8 mouse cellular contexts compared by ENCODE assay signal in the genomic region with DNA sequence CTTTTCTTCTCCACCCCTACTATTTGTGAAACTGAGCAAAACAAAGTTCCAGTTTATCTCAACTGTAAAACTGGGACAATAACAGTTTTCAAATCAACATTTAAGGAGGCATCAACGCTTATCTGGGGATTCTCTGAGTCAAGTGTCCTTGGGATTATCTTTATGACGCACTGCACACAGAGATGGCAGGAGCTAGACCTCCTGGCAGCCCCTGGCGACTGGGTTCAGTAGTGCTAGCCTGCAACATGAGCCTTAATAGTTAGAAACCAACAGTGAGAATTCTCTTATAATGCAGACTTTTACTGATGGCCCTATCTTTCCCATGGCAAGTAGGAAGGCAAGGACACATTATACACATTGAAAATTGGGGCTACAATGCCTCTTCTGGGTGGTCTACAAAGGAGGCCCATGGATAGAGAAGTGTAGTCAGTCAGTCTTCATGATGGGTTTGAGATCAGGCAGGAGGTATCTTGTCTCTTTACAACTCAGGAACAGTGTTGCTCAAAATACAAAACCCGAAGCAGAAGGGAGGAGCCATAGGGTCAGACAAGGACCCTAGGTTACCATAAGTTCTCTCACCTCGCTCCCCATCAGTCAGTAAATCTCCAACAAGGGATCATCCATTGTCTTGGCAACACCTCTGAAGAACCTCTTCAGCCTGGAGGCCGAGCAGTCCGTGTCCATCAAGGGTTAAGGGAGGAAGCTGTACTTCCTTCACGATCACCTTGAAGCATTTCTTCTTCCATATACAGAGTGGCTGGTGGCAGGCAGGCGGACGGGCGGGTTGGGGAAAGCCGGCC. TPM values are rescaled to one million over a fixed set of nuclear protein-coding genes. Genes with fewer than 3 reads are reported as not detected.
DNase-seq lines count a peak whose midpoint lies in the region; ATAC-seq and TF ChIP-seq lines count a peak whose summit lies in the region.

No protein-coding gene starts in this region.

- H3K9ac ChIP-seq in midbrain, postnatal 0 days (replicated peaks; ENCODE audit: low read length, poor library complexity, severe bottlenecking), result peak overlapping the region; percentile 83

- peak; percentile 48 for TF ChIP-seq CTCF in midbrain, postnatal 0 days (IDR thresholded peaks at IDR 0.05)

- no peaks in the 10 kb centered on the region for H3K36me3 ChIP-seq in midbrain, postnatal 0 days (ENCODE audit: insufficient read depth, low read length)

- no peaks in the 10 kb centered on the region for H3K9me3 ChIP-seq in midbrain, postnatal 0 days (ENCODE audit: low read length)

- intact Hi-C loops in left cerebral cortex, postnatal 36 days (cut with DNase I), result no loop called here

- peak; percentile 34 for ATAC-seq in common myeloid progenitor, adult 5-6 weeks (replicated peaks; ENCODE audit: low read depth, poor library complexity, severe bottlenecking)
- peak; percentile 53 for ATAC-seq in inflammation-experienced regulatory T-cells, adult 6 months
- ATAC-seq in midbrain, postnatal 0 days (ENCODE audit: low FRiP score), result no peak; the same call in 1 of the 2 replicates

- 10% methylated on average over 12 of the region's 12 CpGs for WGBS in midbrain, postnatal 0 days

- H3K4me3 ChIP-seq in midbrain, postnatal 0 days (ENCODE audit: low read depth, low read length), result peak overlapping the region; percentile 91

- peak overlapping the region; percentile 74 for H3K4me2 ChIP-seq in midbrain, postnatal 0 days (ENCODE audit: low read depth, low read length, poor library complexity, severe bottlenecking)

- H3K27me3 ChIP-seq in midbrain, postnatal 0 days (ENCODE audit: insufficient read depth, low read length), result no peaks in the 10 kb centered on the region

- peak; percentile 37 for DNase-seq in layer of hippocampus, adult 9-10 months (ENCODE audit: low spot score)
- DNase-seq in layer of hippocampus, adult 11-12 months (ENCODE audit: low spot score), result no peak
- peak; percentile 84 for DNase-seq in MN1 (ENCODE audit: low spot score)
- DNase-seq in midbrain, postnatal 0 days (ENCODE audit: low spot score), result peak; percentile 31
- no peak for DNase-seq in yolk sac, embryonic 10.5 days (ENCODE audit: low spot score)
- DNase-seq in left cerebral cortex, postnatal 36 days (ENCODE audit: low spot score in 2 of 2), result no peak

- H3K27ac ChIP-seq in midbrain, postnatal 0 days (ENCODE audit: low read depth, low read length), result peak overlapping the region; percentile 73

- H3K4me1 ChIP-seq in midbrain, postnatal 0 days (ENCODE audit: insufficient read depth, low read length), result 0 out of 2 replicates have a peak, but pooled peaks cover 11% of the 10 kb centered on the region

RNA-seq across cellular contexts. Expression of a gene that starts 0.7 kb away (rescaled TPM):
- 14.4 and 15.0 TPM in 2 replicates for total RNA-seq in common myeloid progenitor, adult 5-6 weeks (2017)
- 1 to 10 TPM; 1.9 to 5.7 (median 3.7) TPM for polyA plus RNA-seq in inflammation-experienced regulatory T-cells, adult 6 months (2017; shearing (Covaris generic))
- 23.8 and 25.6 TPM in 2 replicates for total RNA-seq in midbrain, postnatal 0 days (2014; rRNA removed)
- polyA plus RNA-seq in midbrain, postnatal 0 days (2015; fragmentation: Nextera tagmentation; extraction: Ambion mirVana), result 21.1 and 21.5 TPM in 2 replicates
- 1 to 10 TPM; 8.9 to 9.0 TPM for total RNA-seq in left cerebral cortex, postnatal 36 days (2021)

Comparison
In these comparisons a context has a peak if more than half of its experiments do, and no peak if none do; other contexts are left out.
1. DNase-seq: peak in layer of hippocampus, adult 9-10 months (single experiment), MN1 (single experiment) and midbrain, postnatal 0 days (single experiment); none in layer of hippocampus, adult 11-12 months (single experiment), yolk sac, embryonic 10.5 days (single experiment) and left cerebral cortex, postnatal 36 days (0 of 2).